Mouse (Mus musculus) thymus, adult 2 months (tissue): ENCODE results near the gene Plscr5. TPM values are rescaled to one million over a fixed set of nuclear protein-coding genes. Genes with fewer than 3 reads are reported as not detected.

ENCODE experiments used
- DNase-seq: peaks from one replicate; pipeline ENCODE4 v3.0.0; 2021
- H3K27ac ChIP-seq: fragments of 200-500 bp; 2 replicates; pipeline ENCODE4 v1.5.1; 2012; ENCODE audit warnings: low read length, control low read depth; ENCODE audit not compliant: control insufficient read depth, insufficient read depth
- H3K27me3 ChIP-seq: fragments of 200-500 bp; 2 replicates; pipeline ENCODE4 v1.6.1; 2012; ENCODE audit warnings: mild to moderate bottlenecking, low read length, moderate library complexity, mixed read lengths; ENCODE audit not compliant: control insufficient read depth, insufficient read depth
- H3K36me3 ChIP-seq: fragments of 200-500 bp; 2 replicates; pipeline ENCODE4 v1.6.1; 2012; ENCODE audit warnings: mild to moderate bottlenecking, low read length, moderate library complexity; ENCODE audit not compliant: control insufficient read depth, insufficient read depth
- H3K4me1 ChIP-seq: fragments of 200-500 bp; replicated peaks from 2 replicates; pipeline ENCODE4 v1.6.1; 2012; ENCODE audit warnings: low read length; ENCODE audit not compliant: control insufficient read depth, insufficient read depth
- H3K4me3 ChIP-seq: fragments of 200-500 bp; 2 replicates; pipeline ENCODE4 v1.5.1; 2012; ENCODE audit warnings: mild to moderate bottlenecking, low read length, control low read depth, moderate library complexity; ENCODE audit not compliant: control insufficient read depth, insufficient read depth
- CTCF ChIP-seq: fragments of 200-500 bp; IDR thresholded peaks from 2 replicates; pipeline ENCODE4 v1.5.1; 2012; ENCODE audit warnings: mild to moderate bottlenecking, control low read depth, low read length, moderate library complexity, borderline replicate concordance; ENCODE audit not compliant: control insufficient read depth, poor library complexity, insufficient read depth; ENCODE audit errors: extremely low read depth
- POLR2A ChIP-seq: fragments of 200-500 bp; IDR thresholded peaks from 2 replicates; pipeline ENCODE4 v1.6.1; 2012; ENCODE audit warnings: mild to moderate bottlenecking, low read length, control low read depth, moderate library complexity; ENCODE audit not compliant: control insufficient read depth, poor library complexity, insufficient read depth; ENCODE audit errors: extremely low read depth
- WGBS: fragments of 180-500 bp; shearing (Covaris S2); methylation state at CpG from one replicate; pipeline ENCODE4 v1.1.7; 2018; 5-methylcytosine and 5-hydroxymethylcytosine counted together
- polyA plus RNA-seq: library from polyadenylated mRNA; depleted of rRNA; stranded (reverse); fragments of >200 nt; gene quantifications from 2 replicates; pipeline ENCODE4 v1.2.3, GENCODE M21; 2012

The Plscr5 gene
- polyA plus RNA-seq, 1 experiment, result 0.27 TPM

- Histone ChIP-seq H3K27ac (no peak overlapping the region), H3K27me3 (no peaks in the 10 kb centered on the region), H3K4me1 (no peaks in the 10 kb centered on the region), H3K36me3 (no peaks in the 10 kb centered on the region), H3K4me3 (no peak overlapping the region)
- no peak for DNase-seq
- WGBS, result 91% methylated on average over 7 of the region's 7 CpGs
- TF ChIP-seq POLR2A (no peak), CTCF (no peak)
Measured at GRCm38 (mm10) chr9:92210386-92210967, 17.7 kb downstream of the Plscr5 start.

GRCm38 (mm10) chr9:92211048-92211447 lies 18.3 kb downstream of the Plscr5 start:
- Histone ChIP-seq H3K27me3 (no peaks in the 10 kb centered on the region), H3K4me1 (no peaks in the 10 kb centered on the region), H3K27ac (no peak overlapping the region), H3K4me3 (no peak overlapping the region), H3K36me3 (no peaks in the 10 kb centered on the region)
- TF ChIP-seq CTCF, result no peak
- no peak for TF ChIP-seq POLR2A
- DNase-seq, result no peak
- WGBS, result 48% methylated on average over 3 of the region's 3 CpGs

GRCm38 (mm10) chr9:92217484-92217883 lies 24.7 kb downstream of the Plscr5 start:
- Histone ChIP-seq H3K27ac (no peak overlapping the region), H3K27me3 (no peaks in the 10 kb centered on the region), H3K4me1 (no peaks in the 10 kb centered on the region), H3K4me3 (no peak overlapping the region), H3K36me3 (no peaks in the 10 kb centered on the region)
- no peak for DNase-seq
- TF ChIP-seq CTCF (no peak), POLR2A (no peak)
- WGBS, result 19% methylated on average over 4 of the region's 4 CpGs

- Histone ChIP-seq H3K4me3 (no peak overlapping the region), H3K36me3 (no peaks in the 10 kb centered on the region), H3K4me1 (no peaks in the 10 kb centered on the region), H3K27me3 (no peaks in the 10 kb centered on the region), H3K27ac (no peak overlapping the region)
- WGBS, result 77% methylated on average over 2 of the region's 2 CpGs
- TF ChIP-seq CTCF (no peak), POLR2A (no peak)
- DNase-seq, result no peak
Measured at GRCm38 (mm10) chr9:92217896-92218295, 25.2 kb downstream of the Plscr5 start.

- no peaks in the 10 kb centered on the region for H3K27me3 ChIP-seq
- H3K36me3 ChIP-seq, result no peaks in the 10 kb centered on the region
- no peak overlapping the region for H3K4me3 ChIP-seq
- 43% methylated on average over 3 of the region's 3 CpGs for WGBS
- no peak for DNase-seq
- H3K27ac ChIP-seq, result no peak overlapping the region
- no peaks in the 10 kb centered on the region for H3K4me1 ChIP-seq
- no peak for TF ChIP-seq CTCF
- no peak for TF ChIP-seq POLR2A
Measured at GRCm38 (mm10) chr9:92220151-92220550, 27.4 kb downstream of the Plscr5 start.

- no peak overlapping the region for H3K27ac ChIP-seq
- no peak for DNase-seq
- no peak overlapping the region for H3K4me3 ChIP-seq
- H3K4me1 ChIP-seq, result no peaks in the 10 kb centered on the region
- H3K36me3 ChIP-seq, result no peaks in the 10 kb centered on the region
- TF ChIP-seq POLR2A, result no peak
- TF ChIP-seq CTCF, result no peak
- H3K27me3 ChIP-seq, result no peaks in the 10 kb centered on the region
Measured at GRCm38 (mm10) chr9:92221480-92221879, 28.7 kb downstream of the Plscr5 start.

GRCm38 (mm10) chr9:92224598-92225231 lies 32.0 kb downstream of the Plscr5 start:
- WGBS, result 89% methylated on average over 1 of the region's 1 CpGs
- DNase-seq, result no peak
- no peaks in the 10 kb centered on the region; the same call in 1 of the 2 replicates for H3K4me1 ChIP-seq
- H3K27me3 ChIP-seq, result no peaks in the 10 kb centered on the region
- H3K27ac ChIP-seq, result no peak overlapping the region
- H3K36me3 ChIP-seq, result no peaks in the 10 kb centered on the region
- TF ChIP-seq CTCF (no peak), POLR2A (no peak)
- H3K4me3 ChIP-seq, result no peak overlapping the region
